Mouse (Mus musculus): ENCODE results near the gene Myl6. TPM values are rescaled to one million over a fixed set of nuclear protein-coding genes. Genes with fewer than 3 reads are reported as not detected.
"Not testable (repeated sequence)": the region's sequence is repeated elsewhere in the genome, so short reads cannot be mapped to it uniquely, and the experiment has no call there.

Myl6 gene
- total RNA-seq, 4 experiments from 2014 or later, result 486 to 591 (median 538) TPM

GRCm38 (mm10) chr10:128510301-128510700, 16.4 kb upstream of the Myl6 start:
- DNase-seq (ENCODE audit: low spot score in 2 of 2), result no peak

- no peak for DNase-seq (ENCODE audit: low spot score in 2 of 2)
Observed at GRCm38 (mm10) chr10:128509831-128510230, 15.9 kb upstream of the Myl6 start.

- no peak for DNase-seq (ENCODE audit: low spot score in 2 of 2)
Observed at GRCm38 (mm10) chr10:128509203-128509602, 15.3 kb upstream of the Myl6 start.

GRCm38 (mm10) chr10:128508260-128508659, 14.3 kb upstream of the Myl6 start:
- no peak for DNase-seq (ENCODE audit: low spot score in 2 of 2)

GRCm38 (mm10) chr10:128505974-128506373, 12.0 kb upstream of the Myl6 start:
- DNase-seq (ENCODE audit: low spot score in 2 of 2), result no peak

- DNase-seq (ENCODE audit: low spot score in 2 of 2), result not testable (repeated sequence)
Observed at GRCm38 (mm10) chr10:128505371-128505667, 11.4 kb upstream of the Myl6 start.

GRCm38 (mm10) chr10:128504641-128505370, 10.9 kb upstream of the Myl6 start:
- DNase-seq (ENCODE audit: low spot score in 2 of 2), result no peak

- no peak for DNase-seq (ENCODE audit: low spot score in 2 of 2)
Observed at GRCm38 (mm10) chr10:128504012-128504411, 10.1 kb upstream of the Myl6 start.

GRCm38 (mm10) chr10:128503532-128503931, 9.6 kb upstream of the Myl6 start:
- no peak for DNase-seq (ENCODE audit: low spot score in 2 of 2)

GRCm38 (mm10) chr10:128502341-128502740, 8.4 kb upstream of the Myl6 start:
- no peak for DNase-seq (ENCODE audit: low spot score in 2 of 2)

- peak in 1 of 2 experiments; percentile 65 for DNase-seq (ENCODE audit: low spot score in 2 of 2)
Observed at GRCm38 (mm10) chr10:128499116-128499671, 5.2 kb upstream of the Myl6 start.

GRCm38 (mm10) chr10:128498590-128498989, 4.6 kb upstream of the Myl6 start, which contains the start of gene Myl6b:
Gene Myl6b (minus strand): TSS chr10:128498685.
- DNase-seq (ENCODE audit: low spot score in 2 of 2), result peak; percentile 94 to 95

GRCm38 (mm10) chr10:128497134-128497737, 3.3 kb upstream of the Myl6 start:
- no peak for DNase-seq (ENCODE audit: low spot score in 2 of 2)

- no peak for DNase-seq (ENCODE audit: low spot score in 2 of 2)
Observed at GRCm38 (mm10) chr10:128496509-128497077, 2.6 kb upstream of the Myl6 start.

GRCm38 (mm10) chr10:128495903-128496302, 2.0 kb upstream of the Myl6 start:
- DNase-seq (ENCODE audit: low spot score in 2 of 2), result no peak

- DNase-seq (ENCODE audit: low spot score in 2 of 2), result no peak
Observed at GRCm38 (mm10) chr10:128495270-128495669, 1.3 kb upstream of the Myl6 start.

GRCm38 (mm10) chr10:128494667-128495245, 811 bp upstream of the Myl6 start:
- no peak for DNase-seq (ENCODE audit: low spot score in 2 of 2)

GRCm38 (mm10) chr10:128493319-128493694, 638 bp downstream of the Myl6 start:
- DNase-seq (ENCODE audit: low spot score in 2 of 2), result no peak

- DNase-seq (ENCODE audit: low spot score in 2 of 2), result no peak
Observed at GRCm38 (mm10) chr10:128492633-128493311, 1.2 kb downstream of the Myl6 start.

GRCm38 (mm10) chr10:128492051-128492450, 1.9 kb downstream of the Myl6 start:
- not testable (repeated sequence) for DNase-seq (ENCODE audit: low spot score in 2 of 2)

GRCm38 (mm10) chr10:128491495-128491894, 2.5 kb downstream of the Myl6 start:
- DNase-seq (ENCODE audit: low spot score in 2 of 2), result no peak

- DNase-seq (ENCODE audit: low spot score in 2 of 2), result no peak
Observed at GRCm38 (mm10) chr10:128490912-128491311, 3.0 kb downstream of the Myl6 start.

All from layer of hippocampus, adult 8-10 months (tissue).